Mouse (Mus musculus) lung, postnatal 25 days (tissue): ENCODE data around the gene Ppp1r9a.
A peak's percentile ranks its signal among the peaks of the same experiment; 100 is the strongest.

Experiments
- DNase-seq: peaks from one replicate; pipeline ENCODE4 v3.0.0; 2022; ENCODE audit warnings: low spot score

Gene Ppp1r9a

GRCm38 (mm10) chr6:5039316-5039715, 136.6 kb downstream of the Ppp1r9a start:
- no peak for DNase-seq

- no peak for DNase-seq
These were observed 143.1 kb downstream of the Ppp1r9a start for GRCm38 (mm10) chr6:5045854-5046253.

GRCm38 (mm10) chr6:5048025-5048424, 145.3 kb downstream of the Ppp1r9a start:
- DNase-seq: peak; percentile 24

GRCm38 (mm10) chr6:5052309-5052708, 149.6 kb downstream of the Ppp1r9a start:
- no peak for DNase-seq

DNA sequence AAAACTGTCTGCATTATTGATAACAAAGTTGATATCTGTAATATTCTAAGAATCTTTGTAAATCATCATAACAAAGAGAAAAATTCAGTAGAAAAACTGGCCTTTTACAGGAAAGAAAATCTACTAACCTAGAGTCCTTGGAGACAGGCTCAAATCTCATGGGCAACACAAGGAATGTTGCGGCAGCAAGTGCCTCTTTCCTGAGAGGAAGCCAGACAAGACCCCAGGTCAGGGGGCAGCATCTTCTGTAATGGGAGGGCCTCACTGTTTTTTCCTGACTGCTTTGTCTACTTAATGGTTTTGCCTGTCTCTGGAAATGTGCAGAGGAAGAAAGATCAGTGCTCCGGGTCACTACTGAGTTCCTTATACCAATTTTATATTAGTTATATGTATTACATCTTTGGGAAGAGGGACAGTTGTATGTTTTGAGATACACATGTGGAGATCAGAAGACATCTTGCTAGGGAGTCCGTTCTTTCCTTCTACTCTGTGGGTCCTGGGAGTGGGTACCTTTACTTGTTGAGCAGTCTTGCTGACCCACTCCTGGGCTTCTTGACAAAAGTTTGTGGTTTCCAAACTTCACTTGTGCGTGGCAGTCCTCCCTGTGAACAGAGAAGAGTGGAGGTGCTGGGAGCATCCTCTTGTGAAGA, 151.9 kb downstream of the Ppp1r9a start:
- no peak for DNase-seq

GRCm38 (mm10) chr6:5074736-5075135, 172.0 kb downstream of the Ppp1r9a start:
- DNase-seq: no peak

GRCm38 (mm10) chr6:5075680-5076079, 173.0 kb downstream of the Ppp1r9a start:
- no peak for DNase-seq

GRCm38 (mm10) chr6:5078009-5078408, 175.3 kb downstream of the Ppp1r9a start:
- no peak for DNase-seq

- no peak for DNase-seq
These were observed 176.4 kb downstream of the Ppp1r9a start for GRCm38 (mm10) chr6:5079108-5079507.

- DNase-seq: no peak
These were observed 177.4 kb downstream of the Ppp1r9a start for GRCm38 (mm10) chr6:5080094-5080493.

DNA sequence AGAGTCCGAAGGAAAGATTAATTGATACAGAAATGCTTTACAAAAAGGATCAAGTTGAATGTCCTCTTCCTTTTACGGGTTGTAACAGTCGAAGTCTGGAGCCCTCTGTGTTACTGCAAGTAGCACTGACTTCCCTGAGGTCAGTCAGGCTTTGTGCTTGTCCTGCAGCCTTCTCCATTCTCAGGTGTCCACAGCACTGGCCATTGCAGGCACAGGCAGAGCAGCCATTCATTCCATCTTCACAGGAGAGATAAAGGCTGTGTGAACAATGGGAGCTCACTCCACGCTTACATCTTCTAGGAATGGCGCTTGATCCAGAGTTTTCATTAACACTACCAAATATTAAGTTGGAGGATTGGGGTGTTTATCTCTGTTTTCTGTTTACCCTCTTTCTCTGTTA, 177.8 kb downstream of the Ppp1r9a start:
- DNase-seq: no peak

GRCm38 (mm10) chr6:5081099-5081498, 178.4 kb downstream of the Ppp1r9a start:
- DNase-seq: no peak

- no peak for DNase-seq
These were observed 179.4 kb downstream of the Ppp1r9a start for GRCm38 (mm10) chr6:5082144-5082543.

- no peak for DNase-seq
These were observed 180.0 kb downstream of the Ppp1r9a start for GRCm38 (mm10) chr6:5082740-5083139.

GRCm38 (mm10) chr6:5083957-5084356, 181.2 kb downstream of the Ppp1r9a start:
- DNase-seq: no peak

GRCm38 (mm10) chr6:5091873-5092272, 189.2 kb downstream of the Ppp1r9a start:
- no peak for DNase-seq

- DNase-seq: no peak
These were observed 190.1 kb downstream of the Ppp1r9a start for GRCm38 (mm10) chr6:5092795-5093194.

GRCm38 (mm10) chr6:5093516-5093915, 190.8 kb downstream of the Ppp1r9a start:
- peak; percentile 63 for DNase-seq

DNA sequence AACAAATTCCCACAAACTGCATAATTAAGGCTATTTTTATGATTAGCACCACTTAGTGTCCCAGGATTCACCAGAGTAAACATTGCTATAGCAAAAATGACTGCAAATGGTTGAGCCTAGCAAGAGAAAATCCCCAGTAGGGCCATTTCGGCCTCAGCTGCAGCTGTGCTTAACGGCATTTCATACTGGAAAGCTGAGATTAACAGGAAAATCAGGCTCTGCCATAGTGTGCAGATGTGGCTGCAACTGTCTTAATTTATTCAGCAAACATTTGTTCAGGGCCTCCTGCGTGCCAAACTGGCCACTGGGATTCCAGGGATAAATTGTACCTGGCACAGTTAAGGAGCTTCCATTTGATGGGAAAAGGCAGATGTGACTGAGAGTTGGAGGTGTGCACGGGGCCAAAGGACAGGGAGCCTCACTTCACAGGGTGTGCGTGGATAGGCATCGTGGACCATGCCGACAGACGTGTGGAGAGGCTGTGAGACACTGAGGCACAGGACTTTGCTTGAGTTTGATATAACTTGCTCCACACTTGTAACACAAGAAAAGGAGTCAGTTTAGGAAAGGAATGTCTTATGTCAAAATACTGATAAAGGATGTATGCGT, 192.8 kb downstream of the Ppp1r9a start:
- no peak for DNase-seq

DNA sequence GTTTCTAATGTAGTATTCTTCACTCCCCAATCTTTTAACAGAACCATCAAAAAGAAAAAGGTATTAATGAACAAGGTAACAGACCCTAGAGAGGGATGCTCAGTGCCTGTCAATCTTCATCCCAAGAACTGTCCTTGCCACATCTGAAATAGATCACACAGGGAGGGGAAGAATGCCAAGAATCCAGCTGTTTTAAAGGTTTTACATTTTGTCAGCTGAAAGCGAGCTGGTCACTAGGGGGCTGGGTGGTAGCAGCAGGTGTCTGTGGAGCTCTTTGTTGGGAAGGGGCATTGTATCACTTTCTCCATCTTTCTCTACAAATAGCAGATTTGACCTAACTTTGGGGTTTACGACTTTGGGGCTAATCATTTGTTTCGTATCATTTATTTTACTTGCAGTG, 194.6 kb downstream of the Ppp1r9a start:
- no peak for DNase-seq

DNA sequence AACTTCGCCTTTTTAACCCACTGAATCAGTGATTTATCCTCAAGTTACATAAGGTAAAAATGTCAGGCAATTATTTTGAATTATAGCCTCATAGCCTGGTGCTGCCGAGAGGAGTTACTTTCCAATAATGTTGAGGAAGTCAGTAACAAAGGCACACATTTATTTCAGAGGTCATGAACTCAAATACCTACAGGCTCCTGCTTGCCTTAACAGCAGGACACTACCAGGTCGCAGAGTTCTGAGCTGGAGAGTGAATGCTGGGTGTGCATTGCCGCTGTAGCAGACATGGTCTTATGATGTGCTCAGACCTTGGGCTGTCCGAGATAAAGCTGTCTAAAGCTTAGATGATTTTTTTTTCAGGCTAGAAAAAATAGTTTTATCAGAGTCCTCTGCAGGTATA, 196.6 kb downstream of the Ppp1r9a start:
- DNase-seq: no peak

GRCm38 (mm10) chr6:5099842-5100241, 197.1 kb downstream of the Ppp1r9a start:
- DNase-seq: no peak

GRCm38 (mm10) chr6:5100347-5100746, 197.6 kb downstream of the Ppp1r9a start:
- DNase-seq: no peak

DNA sequence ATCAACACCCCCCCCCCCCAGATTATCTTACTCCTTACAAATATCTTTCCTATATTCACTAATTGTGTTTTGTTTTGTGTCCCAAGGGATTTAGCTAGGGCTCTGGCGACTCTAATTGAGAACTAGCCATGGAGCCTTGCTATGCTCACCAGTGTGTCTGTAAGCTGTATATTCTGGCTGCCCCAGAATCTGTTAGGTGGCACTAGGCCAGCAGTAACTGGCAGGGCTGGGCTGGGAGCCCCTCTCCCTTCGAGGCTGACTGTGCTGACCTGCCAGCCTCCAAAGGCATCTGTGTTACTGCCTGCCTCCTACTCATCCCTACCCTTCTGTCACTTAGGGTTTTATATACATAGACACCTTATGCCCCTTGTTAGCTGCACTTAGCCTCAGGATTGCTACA, 200.0 kb downstream of the Ppp1r9a start:
- DNase-seq: no peak
